8 mouse cellular contexts compared by ENCODE assay signal in genomic region chr16:49278478-49278877, GRCm38 (mm10).
DNase-seq lines count a peak whose midpoint lies in the region; ATAC-seq and TF ChIP-seq lines count a peak whose summit lies in the region.

No protein-coding gene starts in this region.

- H3K4me1 ChIP-seq in liver, adult 2 months (ENCODE audit: control insufficient read depth, insufficient read depth, low read length) = no peaks in the 10 kb centered on the region
- H3K4me1 ChIP-seq in neural tube, embryonic 12.5 days = no peaks in the 10 kb centered on the region

- TF ChIP-seq POLR2A in liver, adult 2 months (IDR thresholded peaks at IDR 0.05; ENCODE audit: extremely low read depth, insufficient read depth, low read length) = no peak

- no peak overlapping the region for H3K9ac ChIP-seq in liver, adult 2 months (ENCODE audit: low read depth, low read length)
- H3K9ac ChIP-seq in neural tube, embryonic 12.5 days = no peak overlapping the region

- H3K27ac ChIP-seq in liver, adult 2 months (replicated peaks; ENCODE audit: insufficient read depth, low read depth, low read length) = no peak overlapping the region
- H3K27ac ChIP-seq in neural tube, embryonic 12.5 days = no peak overlapping the region

- H3K9me3 ChIP-seq in neural tube, embryonic 12.5 days = no peaks in the 10 kb centered on the region

- no peaks in the 10 kb centered on the region for H3K27me3 ChIP-seq in liver, adult 2 months (ENCODE audit: control insufficient read depth, insufficient read depth, low read length)
- no peaks in the 10 kb centered on the region for H3K27me3 ChIP-seq in neural tube, embryonic 12.5 days (replicated peaks)

- no peaks in the 10 kb centered on the region for H3K79me2 ChIP-seq in liver, adult 2 months (ENCODE audit: control insufficient read depth, insufficient read depth, low read length)

- DNase-seq in CD4-positive helper T cell, adult 2 months (ENCODE audit: low read depth, low spot score) = peak; percentile 37
- DNase-seq in adipocyte (ENCODE audit: low spot score) = peak; percentile 85
- DNase-seq in cerebellum, postnatal 4 days (ENCODE audit: low spot score in 2 of 2) = peak; percentile 35 to 80
- peak; percentile 54 for DNase-seq in gastrocnemius, postnatal 14 days
- peak; percentile 69 for DNase-seq in kidney, adult 9 months
- DNase-seq in liver, adult 2 months (ENCODE audit: extremely low read depth, low read depth, low spot score) = peak; percentile 29
- peak; percentile 62 for DNase-seq in thymus, postnatal 0 days (ENCODE audit: low spot score)

- no peaks in the 10 kb centered on the region for H3K36me3 ChIP-seq in liver, adult 2 months (ENCODE audit: control insufficient read depth, insufficient read depth, low read length)
- no peaks in the 10 kb centered on the region for H3K36me3 ChIP-seq in neural tube, embryonic 12.5 days

- no peak overlapping the region for H3K4me3 ChIP-seq in liver, adult 2 months (ENCODE audit: insufficient read depth, low read depth, low read length)
- no peak overlapping the region for H3K4me3 ChIP-seq in neural tube, embryonic 12.5 days

- 9% methylated on average over 2 of the region's 2 CpGs for whole genome bisulfite sequencing in liver, adult 2 months
- 1% methylated on average over 2 of the region's 2 CpGs for WGBS in neural tube, embryonic 12.5 days

- peak; percentile 57; the same call in 1 of the 2 replicates for TF ChIP-seq CTCF in liver, adult 2 months (IDR thresholded peaks at IDR 0.05; ENCODE audit: low read depth, low read length)

- ATAC-seq in neural tube, embryonic 12.5 days (ENCODE audit: low FRiP score, low read depth) = peak; percentile 80; the same call in 1 of the 2 replicates

- intact Hi-C loops in gastrocnemius, postnatal 14 days (cut with DNase I; ENCODE audit: low total_unique reads) = no loop called here

- H3K4me2 ChIP-seq in neural tube, embryonic 12.5 days (replicated peaks) = no peak overlapping the region

Comparison
In these comparisons a context has a peak if more than half of its experiments do, and no peak if none do; other contexts are left out.
1. DNase-seq: peak in every context shown above with its lines; median percentile 85 in adipocyte; 69 in kidney, adult 9 months; 62 in thymus, postnatal 0 days; 58 in cerebellum, postnatal 4 days; 54 in gastrocnemius, postnatal 14 days; 37 in CD4-positive helper T cell, adult 2 months; 29 in liver, adult 2 months.